Mouse (Mus musculus): ENCODE results near the gene Adgrf3.
"Not testable (repeated sequence)": the region's sequence is repeated elsewhere in the genome, so short reads cannot be mapped to it uniquely, and the experiment has no call there.

Gene Adgrf3

GRCm38 (mm10) chr5:30205493-30205892 is at the start of gene Adgrf3:
Gene Adgrf3, minus strand, starts transcription at chr5:30205722.
- DNase-seq (ENCODE audit: inconsistent ontology term), result no peak

- no peak for DNase-seq (ENCODE audit: inconsistent ontology term)
Measured at GRCm38 (mm10) chr5:30247666-30248065, 42.1 kb upstream of the Adgrf3 start.

DNA sequence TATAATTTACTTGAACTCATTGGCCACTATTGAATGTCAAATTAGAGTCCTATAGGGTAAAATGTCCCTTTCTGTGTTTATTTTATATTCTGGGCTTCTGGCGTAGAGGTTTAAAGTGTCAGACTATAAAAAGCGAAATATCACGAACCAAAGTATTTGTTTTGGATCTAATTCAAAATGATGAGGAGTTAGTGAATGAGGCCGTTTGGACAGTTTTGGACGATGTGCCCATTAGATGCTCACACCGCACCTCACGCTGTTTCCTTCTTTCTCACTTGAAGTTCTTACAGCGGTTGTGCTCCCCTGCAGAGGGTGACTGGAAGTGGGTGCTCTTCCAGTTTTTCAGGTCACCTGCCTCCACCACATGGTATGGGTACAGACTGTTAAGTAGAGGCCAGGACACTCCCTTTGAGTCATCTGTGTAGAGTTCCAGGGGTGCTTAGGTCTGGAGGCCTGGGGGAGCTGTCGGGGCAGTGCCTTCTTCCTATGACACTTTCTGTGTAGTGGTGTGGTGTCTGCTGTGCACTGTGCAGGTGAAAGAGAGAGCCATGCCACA is 40.4 kb upstream of the Adgrf3 start:
- DNase-seq (ENCODE audit: inconsistent ontology term), result no peak

DNA sequence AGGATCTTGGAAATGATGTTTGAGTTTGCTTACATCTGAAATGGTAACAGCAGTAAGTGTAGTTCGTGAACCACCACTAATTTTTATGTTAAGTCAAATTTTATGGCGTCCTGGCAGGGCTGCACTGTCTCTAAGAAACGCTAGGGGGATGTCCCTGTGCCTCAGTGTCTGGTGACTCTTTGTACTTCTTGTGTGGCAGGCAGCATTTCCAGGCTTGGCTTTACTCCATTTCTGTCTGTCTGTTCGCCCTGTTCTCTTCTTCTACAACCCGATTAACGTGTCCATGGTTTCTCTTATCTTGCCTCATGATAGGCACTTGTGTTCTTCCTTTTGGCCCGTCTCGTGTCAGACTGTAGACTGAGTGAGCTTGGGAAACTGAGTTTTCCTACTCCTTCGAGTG is 38.2 kb upstream of the Adgrf3 start:
- DNase-seq (ENCODE audit: inconsistent ontology term), result no peak

DNA sequence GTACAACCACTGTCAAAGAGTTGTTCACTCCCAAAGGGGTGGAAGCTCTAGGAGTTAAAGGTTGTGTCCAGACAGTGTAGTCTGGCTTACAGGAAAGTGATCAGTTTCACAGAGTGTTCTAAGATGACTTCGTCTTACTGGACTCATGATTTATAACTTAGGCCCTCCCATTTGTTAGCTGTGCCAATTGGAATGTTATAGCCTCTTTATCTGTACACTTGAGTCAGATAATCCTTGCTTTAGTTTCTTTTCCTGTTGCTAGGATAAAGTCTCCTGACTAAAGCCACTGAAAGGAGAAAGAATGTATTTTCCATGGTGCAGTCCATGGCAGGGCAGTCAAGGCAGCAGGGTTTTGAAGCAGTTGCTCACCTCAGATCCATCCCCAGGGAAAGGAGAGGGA is 36.9 kb upstream of the Adgrf3 start:
- peak; percentile 18 for DNase-seq (ENCODE audit: inconsistent ontology term)

- DNase-seq (ENCODE audit: inconsistent ontology term), result no peak
Measured at GRCm38 (mm10) chr5:30240552-30240951, 35.0 kb upstream of the Adgrf3 start.

- no peak for DNase-seq (ENCODE audit: inconsistent ontology term)
Measured at GRCm38 (mm10) chr5:30238533-30238932, 33.0 kb upstream of the Adgrf3 start.

- DNase-seq (ENCODE audit: inconsistent ontology term), result no peak
Measured at GRCm38 (mm10) chr5:30235641-30236126, 30.2 kb upstream of the Adgrf3 start.

DNA sequence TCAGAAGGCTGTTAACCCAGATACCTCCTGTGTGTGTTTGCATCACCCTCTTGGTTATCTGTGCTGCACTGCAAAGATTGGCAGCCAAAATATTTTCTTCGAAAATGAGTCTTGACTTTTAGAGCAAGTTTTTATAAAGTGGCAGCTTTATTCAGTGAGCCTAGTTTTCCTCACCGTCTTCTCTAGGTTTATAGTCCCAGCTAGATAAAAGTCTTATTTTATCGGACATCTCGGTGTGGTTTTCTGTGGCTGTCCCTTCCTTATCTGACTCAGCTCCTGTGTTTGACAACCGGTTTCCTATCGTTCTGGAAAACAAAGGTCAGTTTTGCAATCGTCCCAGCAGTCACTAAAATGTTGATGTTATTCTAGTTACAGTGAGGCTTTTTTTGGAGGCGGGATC is 28.5 kb upstream of the Adgrf3 start:
- DNase-seq (ENCODE audit: inconsistent ontology term), result no peak

DNA sequence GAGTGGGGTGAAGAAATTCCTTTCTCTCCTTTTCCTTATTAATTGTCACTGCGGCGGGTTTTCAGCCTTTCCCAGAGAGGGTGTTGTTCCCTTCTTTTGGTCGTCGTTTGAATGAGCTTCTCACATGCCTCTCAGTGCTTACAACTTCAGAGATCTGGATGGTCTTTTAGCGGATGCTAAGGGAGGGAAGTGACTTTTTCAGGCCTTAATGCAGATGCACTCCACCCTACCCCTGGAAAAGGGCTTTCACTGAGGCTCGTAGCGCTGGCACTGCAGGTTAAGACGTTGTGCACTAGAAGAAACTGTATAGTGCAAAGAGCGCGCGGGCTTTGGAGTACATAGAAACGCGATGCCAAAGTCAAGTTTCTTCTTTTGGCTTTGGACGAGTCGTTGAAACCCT is 27.5 kb upstream of the Adgrf3 start:
- DNase-seq (ENCODE audit: inconsistent ontology term), result peak; percentile 53

GRCm38 (mm10) chr5:30232271-30232971 is 26.9 kb upstream of the Adgrf3 start, which contains the start of gene Selenoi:
Gene Selenoi, plus strand, starts transcription at chr5:30232581.
- DNase-seq (ENCODE audit: inconsistent ontology term), result peak; percentile 99

- DNase-seq (ENCODE audit: inconsistent ontology term), result no peak
Measured at GRCm38 (mm10) chr5:30231891-30232270, 26.4 kb upstream of the Adgrf3 start.

GRCm38 (mm10) chr5:30230901-30231300 is 25.4 kb upstream of the Adgrf3 start:
- no peak for DNase-seq (ENCODE audit: inconsistent ontology term)

DNA sequence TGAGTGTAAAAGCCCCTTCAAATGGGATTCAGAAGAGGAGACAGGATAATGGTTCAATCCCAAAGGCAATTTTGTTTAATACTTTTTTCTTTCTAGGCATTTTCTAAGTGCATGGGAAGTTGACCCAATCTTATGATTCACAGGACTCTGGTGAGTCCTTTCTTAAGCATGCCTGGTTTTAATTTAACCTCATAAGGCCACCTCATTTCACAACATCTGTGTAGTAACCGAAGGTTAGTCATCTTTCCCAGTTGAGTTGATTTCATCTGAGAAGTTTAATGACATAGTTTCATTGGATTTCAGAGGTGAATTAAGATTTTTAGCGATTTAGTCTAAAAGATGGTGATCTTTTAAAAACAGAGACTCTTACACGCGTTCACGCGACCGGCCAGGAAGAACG is 17.2 kb upstream of the Adgrf3 start:
- DNase-seq (ENCODE audit: inconsistent ontology term), result no peak

DNA sequence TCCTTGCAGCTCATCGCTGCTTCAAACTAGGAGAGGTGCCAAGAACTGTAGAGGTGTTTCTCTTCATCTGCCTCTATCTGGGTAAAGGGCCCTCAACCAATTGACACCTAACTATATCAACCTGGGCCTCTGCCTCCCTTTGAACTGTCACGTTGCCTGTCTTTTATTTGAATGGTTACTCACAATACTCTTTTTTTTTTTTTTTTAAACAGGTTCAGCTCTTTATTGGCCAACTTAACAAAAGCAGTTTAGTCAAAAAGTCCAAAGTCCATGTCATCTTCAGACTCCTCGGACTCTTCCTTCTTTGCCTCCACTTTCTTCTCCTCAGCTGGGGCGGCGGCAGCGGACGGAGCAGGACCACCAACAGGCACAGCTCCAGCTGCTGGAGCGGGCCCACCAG is 15.1 kb upstream of the Adgrf3 start:
- DNase-seq (ENCODE audit: inconsistent ontology term), result no peak

- no peak for DNase-seq (ENCODE audit: inconsistent ontology term)
Measured at GRCm38 (mm10) chr5:30219715-30220114, 14.2 kb upstream of the Adgrf3 start.

- no peak for DNase-seq (ENCODE audit: inconsistent ontology term)
Measured at GRCm38 (mm10) chr5:30215970-30216369, 10.4 kb upstream of the Adgrf3 start.

DNA sequence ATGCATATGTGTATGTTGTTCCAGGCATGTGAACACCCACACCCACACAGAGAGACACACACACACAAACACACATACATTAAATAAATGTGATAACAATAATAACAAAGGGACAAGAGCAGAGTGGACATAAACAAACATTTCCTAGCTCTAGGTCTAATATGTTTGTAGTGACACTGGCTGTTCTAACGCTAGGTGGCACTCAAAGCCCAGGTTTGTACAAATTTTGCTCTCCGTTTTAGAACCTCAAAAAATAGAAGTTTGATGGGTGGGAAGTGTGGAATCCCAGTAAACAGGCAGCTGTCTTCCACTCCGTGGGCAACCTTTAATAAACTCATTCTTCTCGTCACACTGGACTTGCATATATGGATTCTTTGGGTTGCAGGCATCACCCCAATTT is 9.4 kb upstream of the Adgrf3 start:
- peak; percentile 9 for DNase-seq (ENCODE audit: inconsistent ontology term)

DNA sequence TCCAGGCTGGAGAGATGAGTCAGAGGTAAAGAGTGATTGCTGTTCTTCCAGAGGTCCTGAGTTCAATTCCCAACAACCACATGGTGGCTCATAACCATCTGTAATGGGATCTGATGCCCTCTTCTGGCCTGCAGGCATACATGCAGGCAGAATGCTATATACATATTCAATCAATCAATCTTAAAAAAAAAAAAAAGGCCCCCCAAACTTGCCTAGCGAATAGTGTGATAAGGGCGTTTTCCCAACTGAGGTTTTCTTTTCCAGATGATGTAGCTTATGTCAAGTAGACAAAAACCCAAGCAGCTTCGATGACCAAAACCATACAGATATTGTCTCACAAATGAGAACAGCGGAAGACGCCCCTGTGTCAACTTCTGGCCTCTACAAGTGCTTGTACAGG is 5.2 kb upstream of the Adgrf3 start:
- DNase-seq (ENCODE audit: inconsistent ontology term), result not testable (repeated sequence)

GRCm38 (mm10) chr5:30207276-30207675 is 1.8 kb upstream of the Adgrf3 start:
- DNase-seq (ENCODE audit: inconsistent ontology term), result no peak

DNA sequence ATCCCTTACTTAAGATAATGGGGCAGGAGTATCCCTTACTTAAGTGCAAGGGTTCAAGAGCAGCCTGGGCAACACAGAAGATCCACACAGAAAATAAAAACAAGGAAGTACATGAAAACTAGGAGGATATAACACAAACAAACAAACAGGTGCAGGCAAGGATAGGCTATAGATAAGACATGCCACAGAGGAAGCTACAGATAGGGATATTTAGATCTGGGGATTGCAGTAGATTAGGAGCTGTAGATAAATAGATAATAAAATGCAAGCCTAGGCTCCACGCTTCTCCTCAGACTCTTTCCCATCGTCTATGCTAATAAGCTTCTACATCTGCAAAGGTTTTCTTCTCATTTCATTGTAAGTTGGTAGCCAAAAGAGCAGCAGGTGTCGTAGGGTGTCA is 488 bp downstream of the Adgrf3 start:
- DNase-seq (ENCODE audit: inconsistent ontology term), result no peak

- no peak for DNase-seq (ENCODE audit: inconsistent ontology term)
Measured at GRCm38 (mm10) chr5:30204441-30204840, 1.1 kb downstream of the Adgrf3 start.

DNA sequence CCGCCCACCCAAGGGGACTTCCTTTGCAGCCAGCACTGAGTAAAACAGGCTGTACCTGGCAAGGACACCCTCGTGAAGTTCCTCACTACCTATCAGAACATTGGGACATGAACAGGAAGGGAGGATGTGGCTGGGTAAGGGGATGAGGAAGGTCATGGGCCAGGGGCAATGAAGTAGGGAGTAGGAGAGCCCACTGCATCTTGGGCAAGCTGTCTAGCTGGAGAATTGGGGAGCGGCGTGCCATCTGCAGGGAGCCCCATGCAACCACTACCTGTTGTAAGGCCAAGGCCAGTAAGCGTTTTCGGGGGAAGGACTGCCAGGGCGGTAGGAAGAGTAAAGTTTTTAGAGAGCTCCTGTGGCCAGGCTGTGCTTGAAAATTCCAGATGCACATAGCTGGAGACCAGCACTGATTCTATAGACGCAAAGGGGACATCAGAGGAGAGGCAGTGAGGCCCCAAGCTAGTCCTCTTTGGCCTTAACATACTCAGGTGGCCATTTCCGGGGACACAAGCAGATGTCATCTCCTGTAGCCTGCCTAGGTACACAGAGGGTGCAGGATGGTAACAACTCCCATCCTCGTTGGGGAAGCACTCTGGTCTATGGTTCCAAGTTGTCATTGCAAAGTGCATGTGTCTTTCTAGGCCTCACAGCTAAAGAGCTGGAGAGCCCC is 2.2 kb downstream of the Adgrf3 start:
- no peak for DNase-seq (ENCODE audit: inconsistent ontology term)

Data from Muller cell, postnatal 12 days (primary cell).